Mouse (Mus musculus) lung, embryonic 14.5 days (tissue): Measurements from ENCODE around the gene Vps16. TPM values are rescaled to one million over a fixed set of nuclear protein-coding genes. Genes with fewer than 3 reads are reported as not detected.

Source experiments
- ATAC-seq: fragments of 200-750 bp; cut with Nextera tagmentation; 2 replicates; pipeline ENCODE4 v1.8.0; 2017; ENCODE audit warnings: mild to moderate bottlenecking, moderate TSS enrichment, moderate library complexity; ENCODE audit not compliant: insufficient read depth
- DNase-seq: peaks from one replicate; pipeline ENCODE4 v3.0.0-alpha.2; 2015
- H3K27ac ChIP-seq: fragments of 300-500 bp; sonication (generic); 2 replicates; pipeline ENCODE4 v1.5.1; 2014; ENCODE audit warnings: low read depth, mild to moderate bottlenecking, moderate library complexity
- H3K27me3 ChIP-seq: fragments of 300-500 bp; sonication (generic); 2 replicates; pipeline ENCODE4 v1.6.1; 2014; ENCODE audit warnings: low read length, control low read depth; ENCODE audit not compliant: insufficient read depth
- H3K36me3 ChIP-seq: fragments of 300-500 bp; sonication (generic); 2 replicates; pipeline ENCODE4 v1.6.1; 2014; ENCODE audit warnings: control low read depth; ENCODE audit not compliant: insufficient read depth
- H3K4me1 ChIP-seq: fragments of 300-500 bp; sonication (generic); 2 replicates; pipeline ENCODE4 v1.6.1; 2014; ENCODE audit warnings: antibody characterized with exemption, control low read depth; ENCODE audit not compliant: insufficient read depth
- H3K4me2 ChIP-seq: fragments of 300-500 bp; sonication (generic); 2 replicates; pipeline ENCODE4 v1.6.1; 2014; ENCODE audit warnings: mild to moderate bottlenecking
- H3K4me3 ChIP-seq: fragments of 300-500 bp; sonication (generic); 2 replicates; pipeline ENCODE4 v1.5.1; 2014; ENCODE audit warnings: low read depth, low read length
- H3K9ac ChIP-seq: fragments of 300-500 bp; sonication (generic); 2 replicates; pipeline ENCODE4 v1.6.1; 2014
- H3K9me3 ChIP-seq: fragments of 300-500 bp; sonication (generic); 2 replicates; pipeline ENCODE4 v1.6.1; 2016; ENCODE audit warnings: low read depth, low read length, control low read depth
- CTCF ChIP-seq: IDR thresholded peaks from 2 replicates; pipeline ENCODE4 v1.5.1; 2016; ENCODE audit warnings: antibody characterized with exemption, low read depth
- WGBS: fragments of 180-500 bp; shearing (Covaris S2); extraction: QIAGEN DNeasy Blood & Tissue Kit; methylation state at CpG from one replicate; pipeline ENCODE4 v1.1.7; 2014; 5-methylcytosine and 5-hydroxymethylcytosine counted together
- polyA plus RNA-seq: library from polyadenylated mRNA; unstranded; fragments of >200 nt; fragmentation: Nextera tagmentation; extraction: Ambion mirVana; gene quantifications from 2 replicates; pipeline ENCODE4 v1.2.1, GENCODE M21; 2014

Vps16 gene
- polyA plus RNA-seq, 1 experiment from 2014 or later, result 63.3 TPM

- DNase-seq, result no peak
- 83% methylated on average over 2 of the region's 2 CpGs for WGBS
- Histone ChIP-seq H3K4me1 (no peaks in the 10 kb centered on the region), H3K36me3 (no peaks in the 10 kb centered on the region), H3K27me3 (no peaks in the 10 kb centered on the region), H3K9me3 (no peaks in the 10 kb centered on the region), H3K4me3 (no peak within 1 kb of the TSS), H3K9ac (no peak within 1 kb of the TSS), H3K4me2 (no peak within 1 kb of the TSS), H3K27ac (no peak within 1 kb of the TSS)
- TF ChIP-seq CTCF, result no peak
- ATAC-seq, result no peak
These were observed 18.0 kb upstream of the Vps16 start, which contains the start of gene Tmem239 for GRCm38 (mm10) chr2:130406178-130406577. Gene Tmem239, plus strand, starts transcription at chr2:130406478.

GRCm38 (mm10) chr2:130408194-130408593 is 15.9 kb upstream of the Vps16 start:
- no peak overlapping the region for H3K27ac ChIP-seq
- H3K9ac ChIP-seq, result no peak overlapping the region
- no peak; the same call in 1 of the 2 replicates for TF ChIP-seq CTCF
- no peaks in the 10 kb centered on the region for H3K9me3 ChIP-seq
- H3K4me1 ChIP-seq, result no peaks in the 10 kb centered on the region
- 9% methylated on average over 6 of the region's 6 CpGs for WGBS
- H3K36me3 ChIP-seq, result no peaks in the 10 kb centered on the region
- no peaks in the 10 kb centered on the region for H3K27me3 ChIP-seq
- ATAC-seq (peak; percentile 51; the same call in 1 of the 2 replicates), DNase-seq (peak; percentile 79)
- H3K4me3 ChIP-seq, result no peak overlapping the region
- no peak overlapping the region for H3K4me2 ChIP-seq

- peak; percentile 86 for ATAC-seq
- H3K9me3 ChIP-seq, result no peaks in the 10 kb centered on the region
- 36% methylated on average over 16 of the region's 16 CpGs for WGBS
These were observed 12.3 kb upstream of the Vps16 start for GRCm38 (mm10) chr2:130411558-130412495.

GRCm38 (mm10) chr2:130412775-130413174 is 11.4 kb upstream of the Vps16 start:
- no peak for DNase-seq
- Histone ChIP-seq H3K4me1 (no peaks in the 10 kb centered on the region), H3K9me3 (no peaks in the 10 kb centered on the region), H3K36me3 (no peaks in the 10 kb centered on the region), H3K27ac (no peak overlapping the region), H3K9ac (no peak overlapping the region), H3K4me2 (no peak overlapping the region), H3K27me3 (no peaks in the 10 kb centered on the region), H3K4me3 (no peak overlapping the region)
- TF ChIP-seq CTCF, result no peak
- 65% methylated on average over 3 of the region's 3 CpGs for WGBS
- ATAC-seq, result no peak

More at GRCm38 (mm10) chr2:130411558-130412495, 12.3 kb upstream of the Vps16 start:
- peak; percentile 95 for DNase-seq
- Histone ChIP-seq H3K27me3 (no peaks in the 10 kb centered on the region), H3K4me1 (no peaks in the 10 kb centered on the region), H3K27ac (no peak overlapping the region), H3K4me2 (no peak overlapping the region), H3K9ac (no peak overlapping the region), H3K4me3 (no peak overlapping the region), H3K36me3 (no peaks in the 10 kb centered on the region)
- TF ChIP-seq CTCF, result peak; percentile 94

GRCm38 (mm10) chr2:130414094-130414856 is 9.9 kb upstream of the Vps16 start:
- no peaks in the 10 kb centered on the region for H3K4me1 ChIP-seq
- H3K4me2 ChIP-seq, result no peak overlapping the region
- 72% methylated on average over 6 of the region's 6 CpGs for WGBS
- no peak for ATAC-seq
- peaks cover 10% of the 10 kb centered on the region; the same call in 1 of the 2 replicates for H3K36me3 ChIP-seq
- no peak overlapping the region for H3K9ac ChIP-seq
- no peaks in the 10 kb centered on the region for H3K9me3 ChIP-seq
- DNase-seq, result peak; percentile 26
- no peak overlapping the region for H3K27ac ChIP-seq
- H3K27me3 ChIP-seq, result no peaks in the 10 kb centered on the region
- TF ChIP-seq CTCF, result 0 out of 2 replicates have a peak, but pooled peaks have one; percentile 32
- H3K4me3 ChIP-seq, result no peak overlapping the region

- no peak for ATAC-seq
- no peak overlapping the region for H3K4me2 ChIP-seq
- no peak for DNase-seq
- peaks cover 23% of the 10 kb centered on the region; the same call in 1 of the 2 replicates for H3K36me3 ChIP-seq
- TF ChIP-seq CTCF, result no peak
- no peak overlapping the region for H3K27ac ChIP-seq
- H3K4me1 ChIP-seq, result peaks cover 14% of the 10 kb centered on the region; the same call in 1 of the 2 replicates
- H3K9me3 ChIP-seq, result no peaks in the 10 kb centered on the region
- H3K4me3 ChIP-seq, result no peak overlapping the region
- H3K9ac ChIP-seq, result no peak overlapping the region
- no peaks in the 10 kb centered on the region for H3K27me3 ChIP-seq
- 95% methylated on average over 26 of the region's 26 CpGs for WGBS
These were observed 2.1 kb upstream of the Vps16 start for GRCm38 (mm10) chr2:130421781-130422620.
